Mouse (Mus musculus): ENCODE measurements around the gene Ube2n.

DNA sequence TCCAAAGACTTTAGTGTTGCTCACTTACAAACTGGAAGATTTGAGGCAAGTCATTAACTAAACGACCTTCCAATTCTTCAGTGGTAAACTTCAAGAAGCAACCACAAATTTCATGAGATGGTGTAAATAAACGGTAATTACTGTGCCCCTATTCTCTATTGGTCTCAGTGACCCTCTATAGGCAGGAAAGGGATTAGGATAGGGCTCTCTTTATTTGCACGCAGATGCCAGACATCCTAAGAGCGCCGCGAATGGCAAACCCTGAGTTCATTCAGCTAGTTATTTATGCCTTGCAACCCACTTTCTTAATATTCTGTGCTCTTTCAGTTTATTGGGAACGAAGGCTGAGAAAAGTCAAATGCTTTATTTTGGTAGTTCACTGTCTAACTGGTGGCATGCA, 13.9 kb upstream of the Ube2n start:
- TF ChIP-seq CTCF (conservative IDR thresholded peaks at IDR 0.05; ENCODE audit: low read length): no peak
- no peak for TF ChIP-seq NANOG (IDR thresholded peaks at IDR 0.05; ENCODE audit: borderline replicate concordance, low read length)

Measured in E14TG2a.4 (cell line).